Mouse (Mus musculus): ENCODE results near the gene Lmbr1.

GRCm38 (mm10) chr5:29230481-29230880, 147.7 kb downstream of the Lmbr1 start:
- TF ChIP-seq MAX (IDR thresholded peaks at IDR 0.05) (no peak), CTCF (IDR thresholded peaks at IDR 0.05; ENCODE audit: control insufficient read depth, insufficient read depth, insufficient read length) (no peak), MYOG (IDR thresholded peaks at IDR 0.05; ENCODE audit: control insufficient read depth, extremely low read depth, insufficient read length) (no peak)
